Mouse (Mus musculus): ENCODE data around the gene Pidd1. TPM values are rescaled to one million over a fixed set of nuclear protein-coding genes. Genes with fewer than 3 reads are reported as not detected.

Pidd1 gene
- polyA plus RNA-seq (2012; fragmentation: generic; extraction: Trizol): 1 to 10 TPM; 4.1 to 5.6 TPM

DNA sequence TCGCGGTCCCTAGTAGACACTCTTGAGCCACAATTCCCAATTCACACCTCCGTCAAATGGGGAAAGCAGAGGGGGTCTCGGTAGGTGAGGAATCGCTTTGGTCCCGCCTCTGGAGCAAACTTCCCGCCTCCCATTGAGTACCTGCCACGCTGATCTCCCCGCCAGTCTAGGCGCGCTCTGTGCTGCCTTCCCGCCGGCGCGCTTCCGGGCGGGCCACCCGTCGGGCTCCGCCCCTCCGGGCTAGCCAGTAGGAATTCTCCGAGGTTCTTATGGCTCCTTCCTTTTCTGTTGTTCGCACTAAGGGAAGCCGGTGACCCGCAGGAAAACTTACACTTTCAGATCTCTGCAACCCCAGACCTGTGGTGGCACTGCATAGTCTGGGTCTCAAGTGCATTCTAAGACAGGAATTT lies at the start of gene Pidd1:
Gene Pidd1, minus strand, starts transcription at position 198 of the 410 bp plus-strand sequence.

GRCm38 (mm10) chr7:141475011-141475804 lies 31.4 kb upstream of the Pidd1 start, which contains the start of the genes Polr2l and Tspan4:
Polr2l (minus strand) TSS chr7:141475132.
Tspan4 (plus strand) TSS chr7:141475240.

GRCm38 (mm10) chr7:141467230-141468030 lies 23.6 kb upstream of the Pidd1 start, which contains the start of gene Cd151:
Cd151 (plus strand) TSS chr7:141467392.

GRCm38 (mm10) chr7:141460391-141461113 lies 16.7 kb upstream of the Pidd1 start, which contains the start of gene Cracr2b:
Cracr2b (plus strand) TSS chr7:141461094.

DNA sequence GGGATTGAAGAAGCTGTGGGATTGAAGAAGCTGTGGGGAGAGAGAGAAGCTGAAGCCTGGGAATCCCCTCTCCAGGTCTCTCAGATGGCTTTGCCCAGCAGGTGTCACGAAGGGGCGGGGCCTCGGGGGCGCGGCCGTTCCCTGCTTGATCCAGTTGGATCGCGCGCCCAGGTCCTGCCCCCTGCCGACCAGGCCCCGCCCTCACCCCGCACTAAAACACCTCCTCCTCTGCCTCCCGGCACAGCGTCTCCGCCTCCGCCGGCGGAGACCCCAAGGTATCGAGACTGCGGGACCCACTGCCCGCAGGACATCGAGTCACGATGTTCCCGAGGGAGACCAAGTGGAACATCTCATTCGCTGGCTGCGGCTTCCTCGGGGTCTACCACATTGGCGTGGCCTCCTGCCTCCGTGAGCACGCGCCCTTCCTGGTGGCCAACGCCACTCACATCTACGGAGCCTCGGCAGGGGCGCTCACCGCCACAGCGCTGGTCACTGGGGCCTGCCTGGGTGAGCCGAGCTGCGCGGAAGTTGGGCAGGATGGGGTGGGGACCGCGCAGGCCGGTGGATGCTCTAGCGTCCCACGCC lies 11.2 kb upstream of the Pidd1 start, which contains the start of gene Pnpla2:
Gene Pnpla2, plus strand, starts transcription at position 232 of the 585 bp plus-strand sequence.

GRCm38 (mm10) chr7:141447110-141447991 lies 3.5 kb upstream of the Pidd1 start, which contains the start of gene Rplp2:
Rplp2 (plus strand) TSS chr7:141447370.

DNA sequence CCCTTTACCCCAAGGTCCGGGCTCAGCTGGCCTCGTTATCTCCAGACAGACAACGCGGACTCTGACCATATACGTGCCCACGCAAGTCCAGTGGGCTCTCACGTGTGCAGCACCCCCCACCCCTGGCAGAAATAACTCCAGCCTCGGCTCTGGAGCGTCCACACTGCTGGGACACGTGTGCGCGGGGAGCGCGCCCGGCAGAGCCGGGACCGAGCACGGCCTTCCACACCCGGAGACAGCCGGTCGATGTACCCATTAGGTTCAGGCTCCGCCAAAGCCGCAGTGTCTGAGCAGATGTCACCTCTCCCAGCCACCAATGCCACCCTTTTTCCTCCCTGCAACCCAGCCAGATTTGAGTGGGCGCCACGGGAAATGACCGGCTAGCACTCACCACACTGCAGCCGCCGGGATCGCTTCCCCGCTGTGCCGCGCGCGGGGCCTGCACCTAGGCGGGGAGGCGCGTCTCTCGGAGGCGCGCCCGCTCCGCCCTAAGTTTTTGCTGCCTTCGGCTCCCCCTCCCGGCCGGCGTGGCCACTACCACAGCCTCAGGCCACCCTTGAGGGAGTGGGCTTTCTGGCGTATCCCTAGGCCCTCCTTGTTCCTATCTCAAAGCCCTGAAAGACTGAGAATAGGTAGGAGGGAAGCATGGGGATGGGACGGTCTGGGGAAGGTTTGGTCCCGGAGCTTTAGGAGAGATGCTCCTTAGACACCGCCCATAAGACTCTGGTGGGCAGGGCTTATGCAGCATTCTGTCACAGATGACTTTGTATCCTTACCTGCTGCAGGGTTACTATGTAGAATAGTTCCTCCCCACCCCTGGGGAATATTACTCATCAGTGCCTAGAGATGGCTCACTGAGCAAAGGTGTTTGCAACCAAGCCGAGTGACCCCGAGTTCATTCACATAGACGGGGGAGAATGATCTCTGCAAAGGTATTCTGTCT lies 6.4 kb downstream of the Pidd1 start, which contains the start of gene Slc25a22:
Gene Slc25a22, minus strand, starts transcription at position 715 of the 943 bp plus-strand sequence.

DNA sequence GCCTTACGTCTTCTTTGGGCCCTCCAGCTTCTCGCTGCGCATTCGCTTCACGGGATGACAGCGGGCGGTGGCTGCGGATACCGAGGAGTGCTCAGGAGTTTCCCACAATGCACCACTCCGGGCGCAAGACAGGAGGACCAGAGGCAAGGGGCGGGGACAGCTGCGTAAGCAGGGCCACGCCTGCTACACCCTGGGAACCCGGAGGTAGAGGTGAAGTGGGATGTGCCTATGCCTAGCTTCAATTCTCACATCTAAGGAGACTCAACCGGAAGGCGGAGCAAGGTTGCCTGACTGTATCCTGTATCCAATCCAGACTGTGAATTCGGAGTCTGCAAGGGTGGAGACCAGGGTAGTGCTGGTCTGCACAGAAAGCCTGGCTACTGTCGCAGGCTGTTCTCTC lies 14.5 kb downstream of the Pidd1 start, which contains the start of gene Cend1:
Gene Cend1, minus strand, starts transcription at position 182 of the 400 bp plus-strand sequence.

GRCm38 (mm10) chr7:141413809-141414584 lies 29.8 kb downstream of the Pidd1 start, which contains the start of gene Gatd1:
Gatd1 (minus strand) TSS chr7:141414136.

DNA sequence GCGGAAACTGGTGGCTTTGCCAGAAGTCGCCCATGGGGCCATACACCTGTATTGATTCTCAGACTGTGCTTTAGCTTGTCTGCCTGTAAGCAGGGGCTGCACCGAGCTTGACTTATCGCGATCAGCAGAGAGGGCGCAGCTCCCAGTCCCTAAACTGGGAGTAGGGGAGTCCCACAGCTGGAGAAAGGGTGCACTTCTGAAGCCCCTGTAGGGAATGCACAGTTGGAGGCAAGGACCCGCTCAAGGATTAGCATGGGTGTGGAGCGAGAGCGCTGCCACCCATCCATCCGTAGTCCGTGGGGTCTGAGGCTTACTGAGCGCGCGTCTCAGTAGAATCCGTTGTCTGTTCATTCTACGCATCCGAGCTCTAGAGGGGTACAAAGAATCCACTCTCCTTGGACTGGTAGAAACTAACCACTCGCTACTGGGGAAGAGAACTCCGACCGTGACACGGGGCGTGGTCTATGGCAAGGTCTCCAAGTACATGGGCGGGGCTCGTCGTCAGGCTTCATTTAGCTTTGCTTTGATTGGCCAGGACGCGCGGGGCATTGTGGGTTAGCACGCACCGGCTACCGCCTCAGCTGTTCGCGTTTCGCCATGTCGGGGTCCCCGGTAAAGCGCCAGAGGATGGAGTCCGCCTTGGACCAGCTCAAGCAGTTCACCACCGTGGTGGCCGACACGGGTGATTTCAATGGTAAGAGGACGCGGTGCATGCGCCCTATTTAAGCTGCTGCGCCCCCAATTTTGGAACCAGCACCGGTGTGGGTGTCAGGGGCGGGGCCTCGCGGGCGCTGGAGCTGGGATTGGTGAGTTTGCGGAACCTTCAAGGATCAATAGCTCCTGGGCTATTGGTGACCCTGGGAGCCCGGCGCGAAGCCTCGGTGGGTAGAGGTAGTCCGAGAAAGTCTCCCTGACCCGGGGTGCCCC lies 51.9 kb downstream of the Pidd1 start, which contains the start of gene Taldo1:
Gene Taldo1, plus strand, starts transcription at position 575 of the 927 bp plus-strand sequence.

Other genes starting within 250 kb of the Pidd1 start
- 1 to 10 TPM; 1.1 to 9.3 TPM for gene Lrrc56, start 249.9 kb downstream of the Pidd1 start, polyA plus RNA-seq (2012; fragmentation: generic; extraction: Trizol)
- gene Lmntd2, start 229.9 kb downstream of the Pidd1 start, polyA plus RNA-seq (2012; fragmentation: generic; extraction: Trizol): under 1 TPM; 0.01 to 0.06 TPM
- gene Rassf7, start 228.2 kb downstream of the Pidd1 start, polyA plus RNA-seq (2012; fragmentation: generic; extraction: Trizol): 10 to 100 TPM; 18.3 to 22.5 TPM
- gene Phrf1, start 215.2 kb downstream of the Pidd1 start, polyA plus RNA-seq (2012; fragmentation: generic; extraction: Trizol): 10 to 100 TPM; 37.5 to 55.7 TPM
- gene Irf7, start 177.5 kb downstream of the Pidd1 start, polyA plus RNA-seq (2012; fragmentation: generic; extraction: Trizol): 1 to 10 TPM in 1 of 2 experiments, under 1 TPM in 1; 0.70 to 6.4 TPM
- under 1 TPM in 1 of 2 experiments, not detected in 1; 0.04 TPM for gene Cdhr5, start 167.2 kb downstream of the Pidd1 start, polyA plus RNA-seq (2012; fragmentation: generic; extraction: Trizol)
- gene Sct, start 164.9 kb downstream of the Pidd1 start, polyA plus RNA-seq (2012; fragmentation: generic; extraction: Trizol): not detected
- under 1 TPM in 1 of 2 experiments, not detected in 1; 0.04 TPM for gene Drd4, start 152.0 kb downstream of the Pidd1 start, polyA plus RNA-seq (2012; fragmentation: generic; extraction: Trizol)
- 10 to 100 TPM; 21.2 to 45.8 TPM for gene Deaf1, start 116.3 kb downstream of the Pidd1 start, polyA plus RNA-seq (2012; fragmentation: generic; extraction: Trizol)
- gene Tmem80, start 116.3 kb downstream of the Pidd1 start, polyA plus RNA-seq (2012; fragmentation: generic; extraction: Trizol): 10 to 100 TPM; 27.0 to 32.8 TPM
- gene Eps8l2, start 105.1 kb downstream of the Pidd1 start, polyA plus RNA-seq (2012; fragmentation: generic; extraction: Trizol): 1 to 10 TPM in 1 of 2 experiments, under 1 TPM in 1; 0.15 to 1.3 TPM
- gene Taldo1, start 51.8 kb downstream of the Pidd1 start, polyA plus RNA-seq (2012; fragmentation: generic; extraction: Trizol): 100 to 1,000 TPM; 168 to 274 TPM
- gene Gatd1, start 29.9 kb downstream of the Pidd1 start, polyA plus RNA-seq (2012; fragmentation: generic; extraction: Trizol): 10 to 100 TPM; 19.0 to 44.3 TPM
- gene Cend1, start 14.5 kb downstream of the Pidd1 start, polyA plus RNA-seq (2012; fragmentation: generic; extraction: Trizol): under 1 TPM in 1 of 2 experiments, not detected in 1; 0.02 TPM
- gene Slc25a22, start 6.1 kb downstream of the Pidd1 start, polyA plus RNA-seq (2012; fragmentation: generic; extraction: Trizol): 10 to 100 TPM in 1 of 2 experiments, 1 to 10 TPM in 1; 5.8 to 13.9 TPM
- gene Rplp2, start 3.3 kb upstream of the Pidd1 start, polyA plus RNA-seq (2012; fragmentation: generic; extraction: Trizol): over 10,000 TPM in 1 of 2 experiments, 1,000 to 10,000 TPM in 1; 3,471 to 11,217 TPM
- 10 to 100 TPM; 28.5 to 35.1 TPM for gene Pnpla2, start 11.2 kb upstream of the Pidd1 start, polyA plus RNA-seq (2012; fragmentation: generic; extraction: Trizol)
- gene Cracr2b, start 17.1 kb upstream of the Pidd1 start, polyA plus RNA-seq (2012; fragmentation: generic; extraction: Trizol): 1 to 10 TPM; 5.3 to 8.3 TPM
- gene Cd151, start 23.4 kb upstream of the Pidd1 start, polyA plus RNA-seq (2012; fragmentation: generic; extraction: Trizol): 100 to 1,000 TPM; 161 to 178 TPM
- 100 to 1,000 TPM in 1 of 2 experiments, 10 to 100 TPM in 1; 73.2 to 208 TPM for gene Polr2l, start 31.1 kb upstream of the Pidd1 start, polyA plus RNA-seq (2012; fragmentation: generic; extraction: Trizol)
- gene Tspan4, start 31.2 kb upstream of the Pidd1 start, polyA plus RNA-seq (2012; fragmentation: generic; extraction: Trizol): 100 to 1,000 TPM; 245 to 411 TPM
- gene Chid1, start 95.8 kb upstream of the Pidd1 start, polyA plus RNA-seq (2012; fragmentation: generic; extraction: Trizol): 10 to 100 TPM; 21.6 to 42.3 TPM
- gene Ap2a2, start 118.1 kb upstream of the Pidd1 start, polyA plus RNA-seq (2012; fragmentation: generic; extraction: Trizol): 10 to 100 TPM; 41.6 to 67.1 TPM
- gene Muc6, start 211.3 kb upstream of the Pidd1 start, polyA plus RNA-seq (2012; fragmentation: generic; extraction: Trizol): under 1 TPM; 0.02 to 0.94 TPM
- gene Muc2, start 246.3 kb upstream of the Pidd1 start, polyA plus RNA-seq (2012; fragmentation: generic; extraction: Trizol): under 1 TPM in 1 of 2 experiments, not detected in 1; 0.07 TPM